Mouse (Mus musculus): ENCODE measurements around the gene Gm11555. TPM values are rescaled to one million over a fixed set of nuclear protein-coding genes. Genes with fewer than 3 reads are reported as not detected.
"Not testable (repeated sequence)": the region's sequence is repeated elsewhere in the genome, so short reads cannot be mapped to it uniquely, and the experiment has no call there.

Gm11555 gene
- polyA plus RNA-seq, 2 experiments: not detected

GRCm38 (mm10) chr11:99633293-99633692 lies 16.7 kb downstream of the Gm11555 start:
- H3K9me3 ChIP-seq (ENCODE audit: control insufficient read depth, low read length): no peaks in the 10 kb centered on the region
- TF ChIP-seq CTCF (IDR thresholded peaks at IDR 0.05; ENCODE audit: low read depth) (no peak), EP300 (IDR thresholded peaks at IDR 0.05; ENCODE audit: low read depth) (no peak)
- WGBS (ENCODE audit: insufficient replicate concordance): 27% methylated on average over 2 of the region's 2 CpGs
- no peak overlapping the region for H3K27ac ChIP-seq
- no peaks in the 10 kb centered on the region for H3K27me3 ChIP-seq (ENCODE audit: control insufficient read depth, insufficient read depth, low read length)
- no peak overlapping the region for H3K4me2 ChIP-seq (ENCODE audit: low read depth)
- H3K36me3 ChIP-seq (replicated peaks; ENCODE audit: control insufficient read depth, insufficient read depth, low read depth): no peaks in the 10 kb centered on the region
- DNase-seq (ENCODE audit: low read depth in 3 of 3, low spot score in 3 of 3) (no peak), ATAC-seq (ENCODE audit: insufficient read depth) (no peak)
- H3K9ac ChIP-seq (replicated peaks): no peak overlapping the region
- H3K4me3 ChIP-seq (ENCODE audit: insufficient read depth in 1 of 2, low read depth in 2 of 2, low read length in 2 of 2): no peak overlapping the region
- no peaks in the 10 kb centered on the region for H3K4me1 ChIP-seq (replicated peaks; ENCODE audit: control insufficient read depth in 2 of 2, insufficient read depth in 2 of 2, low read length in 1 of 2)

GRCm38 (mm10) chr11:99630890-99631289 lies 19.1 kb downstream of the Gm11555 start:
- DNase-seq (ENCODE audit: low read depth in 3 of 3, low spot score in 3 of 3) (no peak), ATAC-seq (ENCODE audit: insufficient read depth) (no peak)
- no peak overlapping the region for H3K4me3 ChIP-seq (ENCODE audit: insufficient read depth in 1 of 2, low read depth in 2 of 2, low read length in 2 of 2)
- WGBS (ENCODE audit: insufficient replicate concordance): 51% methylated on average over 3 of the region's 3 CpGs
- no peak for TF ChIP-seq EP300 (IDR thresholded peaks at IDR 0.05; ENCODE audit: low read depth)
- TF ChIP-seq CTCF (IDR thresholded peaks at IDR 0.05; ENCODE audit: low read depth): no peak
- H3K4me1 ChIP-seq (replicated peaks; ENCODE audit: control insufficient read depth in 2 of 2, insufficient read depth in 2 of 2, low read length in 1 of 2): no peaks in the 10 kb centered on the region
- H3K36me3 ChIP-seq (replicated peaks; ENCODE audit: control insufficient read depth, insufficient read depth, low read depth): no peaks in the 10 kb centered on the region
- no peak overlapping the region for H3K27ac ChIP-seq
- no peaks in the 10 kb centered on the region for H3K27me3 ChIP-seq (ENCODE audit: control insufficient read depth, insufficient read depth, low read length)
- H3K9me3 ChIP-seq (ENCODE audit: control insufficient read depth, low read length): no peaks in the 10 kb centered on the region
- H3K4me2 ChIP-seq (ENCODE audit: low read depth): no peak overlapping the region
- no peak overlapping the region for H3K9ac ChIP-seq (replicated peaks)

GRCm38 (mm10) chr11:99628138-99628537 lies 21.9 kb downstream of the Gm11555 start, which contains the start of gene Krtap4-1:
Krtap4-1 (minus strand) TSS chr11:99628238.
- Histone ChIP-seq H3K27me3 (ENCODE audit: control insufficient read depth, insufficient read depth, low read length) (no peaks in the 10 kb centered on the region), H3K36me3 (replicated peaks; ENCODE audit: control insufficient read depth, insufficient read depth, low read depth) (no peaks in the 10 kb centered on the region), H3K4me2 (ENCODE audit: low read depth) (no peak within 1 kb of the TSS), H3K9ac (replicated peaks) (no peak within 1 kb of the TSS), H3K27ac (no peak within 1 kb of the TSS), H3K4me3 (ENCODE audit: insufficient read depth in 1 of 2, low read depth in 2 of 2, low read length in 2 of 2) (no peak within 1 kb of the TSS), H3K4me1 (replicated peaks; ENCODE audit: control insufficient read depth in 2 of 2, insufficient read depth in 2 of 2, low read length in 1 of 2) (no peaks in the 10 kb centered on the region), H3K9me3 (ENCODE audit: control insufficient read depth, low read length) (no peaks in the 10 kb centered on the region)
- no peak for TF ChIP-seq CTCF (IDR thresholded peaks at IDR 0.05; ENCODE audit: low read depth)
- no peak for TF ChIP-seq EP300 (IDR thresholded peaks at IDR 0.05; ENCODE audit: low read depth)
- no peak for DNase-seq (ENCODE audit: low read depth in 3 of 3, low spot score in 3 of 3)
- 49% methylated on average over 4 of the region's 4 CpGs for WGBS (ENCODE audit: insufficient replicate concordance)
- ATAC-seq (ENCODE audit: insufficient read depth): no peak

GRCm38 (mm10) chr11:99620335-99620734 lies 29.7 kb downstream of the Gm11555 start, which contains the start of gene Gm11562:
Gm11562 (minus strand) TSS chr11:99620435.
- Histone ChIP-seq H3K9me3 (ENCODE audit: control insufficient read depth, low read length) (no peaks in the 10 kb centered on the region), H3K9ac (replicated peaks) (no peak within 1 kb of the TSS), H3K4me3 (ENCODE audit: insufficient read depth in 1 of 2, low read depth in 2 of 2, low read length in 2 of 2) (no peak within 1 kb of the TSS), H3K27me3 (ENCODE audit: control insufficient read depth, insufficient read depth, low read length) (no peaks in the 10 kb centered on the region), H3K27ac (no peak within 1 kb of the TSS), H3K36me3 (replicated peaks; ENCODE audit: control insufficient read depth, insufficient read depth, low read depth) (no peaks in the 10 kb centered on the region), H3K4me1 (replicated peaks; ENCODE audit: control insufficient read depth in 2 of 2, insufficient read depth in 2 of 2, low read length in 1 of 2) (no peaks in the 10 kb centered on the region), H3K4me2 (ENCODE audit: low read depth) (no peak within 1 kb of the TSS)
- WGBS (ENCODE audit: insufficient replicate concordance): 58% methylated on average over 2 of the region's 2 CpGs
- ATAC-seq (ENCODE audit: insufficient read depth): no peak
- DNase-seq (ENCODE audit: low read depth in 3 of 3, low spot score in 3 of 3): no peak
- TF ChIP-seq CTCF (IDR thresholded peaks at IDR 0.05; ENCODE audit: low read depth) (no peak), EP300 (IDR thresholded peaks at IDR 0.05; ENCODE audit: low read depth) (no peak)

- Histone ChIP-seq H3K4me3 (ENCODE audit: insufficient read depth in 1 of 2, low read depth in 2 of 2, low read length in 2 of 2) (no peak within 1 kb of the TSS), H3K27me3 (ENCODE audit: control insufficient read depth, insufficient read depth, low read length) (no peaks in the 10 kb centered on the region), H3K27ac (no peak within 1 kb of the TSS), H3K36me3 (replicated peaks; ENCODE audit: control insufficient read depth, insufficient read depth, low read depth) (no peaks in the 10 kb centered on the region), H3K4me1 (replicated peaks; ENCODE audit: control insufficient read depth in 2 of 2, insufficient read depth in 2 of 2, low read length in 1 of 2) (no peaks in the 10 kb centered on the region), H3K4me2 (ENCODE audit: low read depth) (no peak within 1 kb of the TSS), H3K9ac (replicated peaks) (no peak within 1 kb of the TSS), H3K9me3 (ENCODE audit: control insufficient read depth, low read length) (no peaks in the 10 kb centered on the region)
- no peak for DNase-seq (ENCODE audit: low read depth in 3 of 3, low spot score in 3 of 3)
- TF ChIP-seq CTCF (IDR thresholded peaks at IDR 0.05; ENCODE audit: low read depth) (no peak), EP300 (IDR thresholded peaks at IDR 0.05; ENCODE audit: low read depth) (no peak)
- 42% methylated on average over 3 of the region's 3 CpGs for WGBS (ENCODE audit: insufficient replicate concordance)
- no peak for ATAC-seq (ENCODE audit: insufficient read depth)
These were observed 35.2 kb downstream of the Gm11555 start, which contains the start of gene Krtap2-4 for GRCm38 (mm10) chr11:99614796-99615363. Krtap2-4 (minus strand) TSS chr11:99614846.

- H3K27ac ChIP-seq; H3K4me2 ChIP-seq (ENCODE audit: low read depth); ATAC-seq (ENCODE audit: insufficient read depth); H3K27me3 ChIP-seq (ENCODE audit: control insufficient read depth, insufficient read depth, low read length); DNase-seq (ENCODE audit: low read depth in 3 of 3, low spot score in 3 of 3); H3K4me3 ChIP-seq (ENCODE audit: insufficient read depth in 1 of 2, low read depth in 2 of 2, low read length in 2 of 2); H3K9ac ChIP-seq (replicated peaks); H3K36me3 ChIP-seq (replicated peaks; ENCODE audit: control insufficient read depth, insufficient read depth, low read depth); H3K9me3 ChIP-seq (ENCODE audit: control insufficient read depth, low read length); H3K4me1 ChIP-seq (replicated peaks; ENCODE audit: control insufficient read depth in 2 of 2, insufficient read depth in 2 of 2, low read length in 1 of 2): not testable (repeated sequence)
- WGBS (ENCODE audit: insufficient replicate concordance): 44% methylated on average over 1 of the region's 2 CpGs
These were observed 39.9 kb downstream of the Gm11555 start, which contains the start of gene Gm11937 for GRCm38 (mm10) chr11:99610089-99610488. Gm11937 (minus strand) TSS chr11:99610189.

Data from liver, embryonic 14.5 days (tissue).